Mouse (Mus musculus) intestine, postnatal 0 days (tissue): ENCODE measurements around the gene Lbx2. TPM values are rescaled to one million over a fixed set of nuclear protein-coding genes. Genes with fewer than 3 reads are reported as not detected.

Source experiments
- ATAC-seq: fragments of 200-750 bp; cut with Nextera tagmentation; 2 replicates; pipeline ENCODE4 v1.8.0; 2017; ENCODE audit warnings: mild to moderate bottlenecking, moderate TSS enrichment, moderate library complexity
- H3K27ac ChIP-seq: fragments of 300-500 bp; sonication (generic); 2 replicates; pipeline ENCODE4 v1.5.1; 2014; ENCODE audit warnings: mild to moderate bottlenecking, low read depth, low read length, moderate library complexity
- H3K27me3 ChIP-seq: fragments of 300-500 bp; sonication (generic); replicated peaks from 2 replicates; pipeline ENCODE4 v1.6.1; 2014; ENCODE audit warnings: low read length, mixed read lengths; ENCODE audit not compliant: control insufficient read depth, insufficient read depth
- H3K36me3 ChIP-seq: fragments of 300-500 bp; sonication (generic); 2 replicates; pipeline ENCODE4 v1.6.1; 2014; ENCODE audit warnings: mild to moderate bottlenecking, moderate library complexity; ENCODE audit not compliant: control insufficient read depth, insufficient read depth
- H3K4me1 ChIP-seq: fragments of 300-500 bp; sonication (generic); replicated peaks from 2 replicates; pipeline ENCODE4 v1.6.1; 2014; ENCODE audit warnings: antibody characterized with exemption, low read length, mixed read lengths; ENCODE audit not compliant: control insufficient read depth, insufficient read depth
- H3K4me2 ChIP-seq: fragments of 300-500 bp; sonication (generic); replicated peaks from 2 replicates; pipeline ENCODE4 v1.6.1; 2014; ENCODE audit warnings: low read depth, mild to moderate bottlenecking, moderate library complexity
- H3K4me3 ChIP-seq: fragments of 300-500 bp; sonication (generic); 2 replicates; pipeline ENCODE4 v1.5.1; 2014; ENCODE audit warnings: low read depth, low read length
- H3K9ac ChIP-seq: fragments of 300-500 bp; sonication (generic); 2 replicates; pipeline ENCODE4 v1.6.1; 2014; ENCODE audit warnings: mild to moderate bottlenecking, low read depth, low read length
- H3K9me3 ChIP-seq: fragments of 300-500 bp; sonication (generic); 2 replicates; pipeline ENCODE4 v1.6.1; 2016; ENCODE audit warnings: mixed run types; ENCODE audit not compliant: control insufficient read depth
- CTCF ChIP-seq: sonication (generic); IDR thresholded peaks from 2 replicates; pipeline ENCODE4 v1.5.1; 2016; ENCODE audit warnings: low read depth, mild to moderate bottlenecking, control low read depth, antibody characterized with exemption, moderate library complexity
- WGBS: fragments of 180-500 bp; shearing (Covaris S2); extraction: QIAGEN DNeasy Blood & Tissue Kit; methylation state at CpG from one replicate; pipeline ENCODE4 v1.1.7; 2014; 5-methylcytosine and 5-hydroxymethylcytosine counted together
- polyA plus RNA-seq: library from polyadenylated mRNA; unstranded; fragments of >200 nt; fragmentation: Nextera tagmentation; extraction: Ambion mirVana; gene quantifications from 2 replicates; pipeline ENCODE4 v1.2.1, GENCODE M21; 2015

Gene Lbx2
- polyA plus RNA-seq, 1 experiment from 2014 or later: 0.23 TPM

- under 1% methylated on average over 54 of the region's 58 CpGs for WGBS
- H3K27ac ChIP-seq: peak within 1 kb of the TSS; percentile 83
- peak; percentile 78 for TF ChIP-seq CTCF
- H3K4me1 ChIP-seq: 0 out of 2 replicates have a peak, but pooled peaks cover 5% of the 10 kb centered on the region
- H3K4me2 ChIP-seq: peak within 1 kb of the TSS; percentile 89
- peak; percentile 93 for ATAC-seq
- H3K27me3 ChIP-seq: no peaks in the 10 kb centered on the region
- peak within 1 kb of the TSS; percentile 77 for H3K9ac ChIP-seq
- H3K36me3 ChIP-seq: peaks cover 14% of the 10 kb centered on the region
- H3K4me3 ChIP-seq: peak within 1 kb of the TSS; percentile 61
- no peaks in the 10 kb centered on the region for H3K9me3 ChIP-seq
Measured at GRCm38 (mm10) chr6:83115011-83115671, 29.0 kb downstream of the Lbx2 start, which contains the start of gene Mogs. Gene Mogs, plus strand, starts transcription at chr6:83115496.

DNA sequence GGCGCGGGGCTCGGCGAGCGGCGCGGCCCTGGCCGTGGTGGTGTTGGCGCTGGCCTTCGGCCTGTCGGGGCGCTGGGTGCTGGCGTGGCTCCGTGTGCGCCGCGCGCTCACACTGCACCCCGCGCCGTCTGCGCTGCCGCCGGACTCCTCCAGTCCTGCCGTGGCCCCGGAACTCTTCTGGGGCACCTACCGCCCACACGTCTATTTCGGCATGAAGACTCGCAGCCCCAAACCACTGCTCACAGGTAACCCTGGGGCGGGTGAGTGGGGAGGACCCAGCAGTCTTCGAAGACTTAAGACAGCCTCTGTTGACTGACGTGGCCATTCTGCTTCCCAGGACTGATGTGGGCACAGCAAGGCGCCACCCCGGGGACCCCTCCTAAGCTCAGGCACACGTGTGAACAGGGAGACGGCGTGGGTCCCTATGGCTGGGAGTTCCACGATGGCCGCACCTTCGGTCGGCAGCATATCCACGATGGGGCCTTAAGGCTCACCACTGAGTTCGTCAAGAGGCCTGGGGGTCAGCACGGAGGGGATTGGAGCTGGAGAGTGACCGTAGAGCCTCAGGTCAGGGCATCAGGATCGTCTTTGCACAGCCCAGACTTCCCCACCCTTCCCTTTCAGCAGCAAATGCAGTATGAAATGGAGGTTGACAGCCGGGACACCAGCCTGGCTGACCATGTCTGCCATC is 29.7 kb downstream of the Lbx2 start:
- Histone ChIP-seq H3K36me3 (peaks cover 14% of the 10 kb centered on the region), H3K4me1 (0 out of 2 replicates have a peak, but pooled peaks cover 5% of the 10 kb centered on the region), H3K4me3 (peak overlapping the region; percentile 61), H3K27me3 (no peaks in the 10 kb centered on the region), H3K9ac (peak overlapping the region; percentile 77), H3K4me2 (peak overlapping the region; percentile 89), H3K9me3 (no peaks in the 10 kb centered on the region), H3K27ac (peak overlapping the region; percentile 83)
- WGBS: under 1% methylated on average over 41 of the region's 48 CpGs
- peak; percentile 60 for ATAC-seq
- no peak for TF ChIP-seq CTCF

DNA sequence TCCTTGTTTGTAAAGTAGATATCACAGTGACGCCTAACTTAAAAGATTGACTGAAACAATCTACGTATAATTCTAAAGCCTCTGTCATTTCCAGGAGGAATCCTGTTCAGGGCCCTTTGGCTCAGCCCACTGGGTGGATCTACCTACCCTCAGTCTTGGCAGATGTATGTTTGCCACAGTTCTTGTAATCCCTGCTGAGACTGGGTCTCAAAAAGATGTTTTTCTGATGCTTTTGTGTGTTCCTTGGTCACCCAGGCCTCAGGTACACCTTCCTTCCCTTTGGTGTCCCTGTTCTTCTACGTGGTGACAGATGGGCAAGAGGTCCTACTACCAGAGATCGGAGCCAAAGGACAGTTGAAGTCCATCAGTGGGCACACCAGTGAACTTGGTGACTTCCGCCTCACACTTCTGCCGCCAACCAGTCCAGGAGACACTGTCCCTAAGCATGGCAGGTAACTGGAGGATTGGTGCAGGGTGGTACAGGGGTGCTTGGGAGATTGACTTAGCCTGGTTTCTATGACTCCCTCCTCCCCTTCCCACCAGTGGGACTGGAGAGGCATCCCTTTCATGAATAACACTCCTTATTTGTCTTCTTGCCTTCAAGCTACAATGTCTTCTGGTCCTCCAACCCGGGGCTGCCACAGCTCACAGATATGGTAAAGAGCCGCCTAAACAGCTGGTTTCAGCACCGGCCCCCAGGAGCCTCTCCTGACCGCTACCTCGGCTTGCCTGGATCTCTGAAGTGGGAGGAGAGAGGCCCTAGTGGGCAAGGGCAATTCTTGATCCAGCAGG is 30.4 kb downstream of the Lbx2 start:
- no peak for TF ChIP-seq CTCF
- H3K9me3 ChIP-seq: no peaks in the 10 kb centered on the region
- peak overlapping the region; percentile 77 for H3K9ac ChIP-seq
- peak overlapping the region; percentile 89 for H3K4me2 ChIP-seq
- 66% methylated on average over 11 of the region's 11 CpGs for WGBS
- no peak overlapping the region for H3K27ac ChIP-seq
- H3K36me3 ChIP-seq: peaks cover 14% of the 10 kb centered on the region
- no peak for ATAC-seq
- H3K4me1 ChIP-seq: 0 out of 2 replicates have a peak, but pooled peaks cover 5% of the 10 kb centered on the region
- H3K4me3 ChIP-seq: peak overlapping the region; percentile 61
- H3K27me3 ChIP-seq: no peaks in the 10 kb centered on the region

GRCm38 (mm10) chr6:83117165-83117438 is 30.9 kb downstream of the Lbx2 start:
- ATAC-seq: no peak
- Histone ChIP-seq H3K27me3 (no peaks in the 10 kb centered on the region), H3K36me3 (peaks cover 14% of the 10 kb centered on the region), H3K27ac (no peak overlapping the region), H3K4me3 (no peak overlapping the region), H3K9me3 (no peaks in the 10 kb centered on the region), H3K4me2 (no peak overlapping the region), H3K4me1 (0 out of 2 replicates have a peak, but pooled peaks cover 5% of the 10 kb centered on the region), H3K9ac (no peak overlapping the region)
- TF ChIP-seq CTCF: no peak
- WGBS: 81% methylated on average over 4 of the region's 4 CpGs

DNA sequence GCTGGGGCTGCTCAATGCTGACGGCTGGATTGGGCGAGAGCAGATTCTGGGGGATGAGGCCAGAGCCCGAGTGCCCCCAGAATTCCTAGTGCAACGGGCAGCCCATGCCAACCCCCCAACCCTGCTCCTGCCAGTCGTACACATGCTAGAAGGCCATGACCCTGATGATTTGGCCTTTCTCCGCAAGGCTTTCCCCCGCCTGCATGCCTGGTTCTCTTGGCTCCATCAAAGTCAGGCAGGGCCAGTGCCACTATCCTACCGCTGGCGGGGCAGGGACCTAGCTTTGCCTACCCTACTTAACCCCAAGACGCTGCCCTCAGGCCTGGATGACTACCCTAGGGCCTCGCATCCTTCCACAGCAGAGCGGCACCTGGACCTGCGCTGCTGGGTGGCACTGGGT is 31.4 kb downstream of the Lbx2 start:
- WGBS: 92% methylated on average over 13 of the region's 13 CpGs
- no peaks in the 10 kb centered on the region for H3K9me3 ChIP-seq
- peaks cover 14% of the 10 kb centered on the region for H3K36me3 ChIP-seq
- H3K27ac ChIP-seq: no peak overlapping the region
- H3K4me3 ChIP-seq: no peak overlapping the region
- no peak for ATAC-seq
- no peaks in the 10 kb centered on the region for H3K27me3 ChIP-seq
- no peak overlapping the region for H3K9ac ChIP-seq
- TF ChIP-seq CTCF: no peak
- no peak overlapping the region for H3K4me2 ChIP-seq
- 0 out of 2 replicates have a peak, but pooled peaks cover 5% of the 10 kb centered on the region for H3K4me1 ChIP-seq

GRCm38 (mm10) chr6:83118369-83118768 is 32.2 kb downstream of the Lbx2 start:
- 75% methylated on average over 11 of the region's 11 CpGs for WGBS

More at GRCm38 (mm10) chr6:83118369-83118768, 32.2 kb downstream of the Lbx2 start:
- no peaks in the 10 kb centered on the region for H3K27me3 ChIP-seq
- 0 out of 2 replicates have a peak, but pooled peaks cover 5% of the 10 kb centered on the region for H3K4me1 ChIP-seq
- no peak overlapping the region for H3K27ac ChIP-seq
- H3K4me2 ChIP-seq: no peak overlapping the region
- peaks cover 14% of the 10 kb centered on the region for H3K36me3 ChIP-seq
- TF ChIP-seq CTCF: no peak
- H3K9ac ChIP-seq: no peak overlapping the region
- no peak for ATAC-seq
- H3K9me3 ChIP-seq: no peaks in the 10 kb centered on the region
- H3K4me3 ChIP-seq: no peak overlapping the region
